Mouse (Mus musculus) heart, embryonic 16.5 days (tissue): ENCODE measurements at regions not wholly inside any gene's neighbourhood (a gene's known extent, or its start where the extent isn't known, plus 50 kb on each side); places are given as distances from the start of the nearest gene placed in this dataset.
A peak's percentile ranks its signal among the peaks of the same experiment; 100 is the strongest.

Experiments
- ATAC-seq: fragments of 200-750 bp; cut with Nextera tagmentation; replicated peaks from 2 replicates; pipeline ENCODE4 v1.8.0; 2017; ENCODE audit warnings: moderate number of reproducible peaks; ENCODE audit not compliant: insufficient read depth, low FRiP score; ENCODE audit errors: extremely low read depth
- H3K27ac ChIP-seq: fragments of 300-500 bp; sonication (generic); 2 replicates; pipeline ENCODE4 v1.5.1; 2014; ENCODE audit warnings: mild to moderate bottlenecking, low read length, control low read depth, moderate library complexity
- H3K27me3 ChIP-seq: fragments of 300-500 bp; sonication (generic); 2 replicates; pipeline ENCODE4 v1.6.1; 2014; ENCODE audit warnings: low read length, mixed read lengths; ENCODE audit not compliant: control insufficient read depth, insufficient read depth
- H3K36me3 ChIP-seq: fragments of 300-500 bp; sonication (generic); 2 replicates; pipeline ENCODE4 v1.6.1; 2014; ENCODE audit not compliant: control insufficient read depth, insufficient read depth
- H3K4me1 ChIP-seq: fragments of 300-500 bp; sonication (generic); 2 replicates; pipeline ENCODE4 v1.6.1; 2014; ENCODE audit warnings: low read length, mixed read lengths; ENCODE audit not compliant: control insufficient read depth, insufficient read depth
- H3K4me2 ChIP-seq: fragments of 300-500 bp; sonication (generic); 2 replicates; pipeline ENCODE4 v1.6.1; 2014; ENCODE audit warnings: low read depth, mild to moderate bottlenecking, control low read depth, low read length
- H3K4me3 ChIP-seq: fragments of 300-500 bp; sonication (generic); 2 replicates; pipeline ENCODE4 v1.5.1; 2014; ENCODE audit warnings: mild to moderate bottlenecking, control low read depth, low read length
- H3K9ac ChIP-seq: fragments of 300-500 bp; sonication (generic); 2 replicates; pipeline ENCODE4 v1.6.1; 2014; ENCODE audit warnings: low read length, control low read depth
- H3K9me3 ChIP-seq: fragments of 300-500 bp; sonication (generic); replicated peaks from 2 replicates; pipeline ENCODE4 v1.6.1; 2016; ENCODE audit warnings: low read length; ENCODE audit not compliant: control insufficient read depth
- WGBS: fragments of 180-500 bp; shearing (Covaris S2); extraction: QIAGEN DNeasy Blood & Tissue Kit; methylation state at CpG from one replicate; pipeline ENCODE4 v1.1.7; 2014; 5-methylcytosine and 5-hydroxymethylcytosine counted together

- no peak overlapping the region for H3K4me3 ChIP-seq
- H3K27me3 ChIP-seq: peaks cover 2% of the 10 kb centered on the region; the same call in 1 of the 2 replicates
- 76% methylated on average over 5 of the region's 5 CpGs for WGBS
- no peaks in the 10 kb centered on the region for H3K9me3 ChIP-seq
- no peak for ATAC-seq
- H3K9ac ChIP-seq: no peak overlapping the region
- no peaks in the 10 kb centered on the region for H3K36me3 ChIP-seq
- no peak overlapping the region for H3K27ac ChIP-seq
- no peaks in the 10 kb centered on the region for H3K4me1 ChIP-seq
- no peak overlapping the region for H3K4me2 ChIP-seq
Measured at GRCm38 (mm10) chr16:29035523-29035922, 106.0 kb upstream of the Mb21d2 start.

- Histone ChIP-seq H3K9ac (no peak overlapping the region), H3K9me3 (no peaks in the 10 kb centered on the region), H3K27ac (no peak overlapping the region), H3K4me3 (no peak overlapping the region), H3K27me3 (peaks cover 2% of the 10 kb centered on the region; the same call in 1 of the 2 replicates), H3K4me1 (no peaks in the 10 kb centered on the region), H3K36me3 (no peaks in the 10 kb centered on the region), H3K4me2 (no peak overlapping the region)
- WGBS: 41% methylated on average over 16 of the region's 16 CpGs
- no peak for ATAC-seq
Measured at GRCm38 (mm10) chr16:29034053-29034794, 104.8 kb upstream of the Mb21d2 start.

GRCm38 (mm10) chr16:29033357-29033756 lies 103.9 kb upstream of the Mb21d2 start:
- ATAC-seq: no peak

GRCm38 (mm10) chr16:29027856-29028255 lies 98.4 kb upstream of the Mb21d2 start:
- WGBS: 78% methylated on average over 11 of the region's 11 CpGs
- H3K36me3 ChIP-seq: no peaks in the 10 kb centered on the region
- H3K4me1 ChIP-seq: no peaks in the 10 kb centered on the region
- no peak overlapping the region for H3K9ac ChIP-seq
- H3K27me3 ChIP-seq: no peaks in the 10 kb centered on the region; the same call in 1 of the 2 replicates
- H3K4me3 ChIP-seq: no peak overlapping the region
- no peaks in the 10 kb centered on the region for H3K9me3 ChIP-seq
- H3K4me2 ChIP-seq: no peak overlapping the region
- ATAC-seq: no peak
- H3K27ac ChIP-seq: no peak overlapping the region

More at GRCm38 (mm10) chr16:29033357-29033756, 103.9 kb upstream of the Mb21d2 start:
- Histone ChIP-seq H3K4me3 (no peak overlapping the region), H3K4me2 (no peak overlapping the region), H3K36me3 (no peaks in the 10 kb centered on the region), H3K9me3 (no peaks in the 10 kb centered on the region), H3K27ac (no peak overlapping the region), H3K9ac (no peak overlapping the region), H3K27me3 (peaks cover 2% of the 10 kb centered on the region; the same call in 1 of the 2 replicates), H3K4me1 (no peaks in the 10 kb centered on the region)
- WGBS: 56% methylated on average over 5 of the region's 5 CpGs

- no peak overlapping the region for H3K4me2 ChIP-seq
- no peak overlapping the region for H3K9ac ChIP-seq
- no peaks in the 10 kb centered on the region for H3K9me3 ChIP-seq
- no peak overlapping the region for H3K4me3 ChIP-seq
- no peak overlapping the region for H3K27ac ChIP-seq
- H3K36me3 ChIP-seq: no peaks in the 10 kb centered on the region
- H3K4me1 ChIP-seq: no peaks in the 10 kb centered on the region
- ATAC-seq: no peak
- WGBS: 61% methylated on average over 9 of the region's 9 CpGs
- H3K27me3 ChIP-seq: no peaks in the 10 kb centered on the region
Measured at GRCm38 (mm10) chr16:29001249-29001648, 71.8 kb upstream of the Mb21d2 start.

GRCm38 (mm10) chr16:28999641-29000040 lies 70.2 kb upstream of the Mb21d2 start:
- H3K9ac ChIP-seq: no peak overlapping the region
- 72% methylated on average over 4 of the region's 4 CpGs for WGBS
- H3K27me3 ChIP-seq: no peaks in the 10 kb centered on the region
- 0 out of 2 replicates have a peak, but pooled peaks have one; percentile 6 for ATAC-seq
- H3K4me3 ChIP-seq: no peak overlapping the region
- H3K27ac ChIP-seq: no peak overlapping the region
- no peaks in the 10 kb centered on the region for H3K9me3 ChIP-seq
- no peak overlapping the region for H3K4me2 ChIP-seq
- H3K4me1 ChIP-seq: no peaks in the 10 kb centered on the region
- H3K36me3 ChIP-seq: no peaks in the 10 kb centered on the region

GRCm38 (mm10) chr16:28996629-28997028 lies 67.2 kb upstream of the Mb21d2 start:
- H3K9me3 ChIP-seq: peaks cover 4% of the 10 kb centered on the region; the same call in 1 of the 2 replicates
- no peak overlapping the region for H3K4me3 ChIP-seq
- no peak overlapping the region for H3K9ac ChIP-seq
- no peak overlapping the region for H3K27ac ChIP-seq
- 72% methylated on average over 3 of the region's 3 CpGs for WGBS
- no peak for ATAC-seq
- no peaks in the 10 kb centered on the region for H3K4me1 ChIP-seq
- H3K4me2 ChIP-seq: no peak overlapping the region
- no peaks in the 10 kb centered on the region for H3K36me3 ChIP-seq
- H3K27me3 ChIP-seq: no peaks in the 10 kb centered on the region

- H3K4me3 ChIP-seq: no peak overlapping the region
- H3K4me2 ChIP-seq: no peak overlapping the region
- no peaks in the 10 kb centered on the region for H3K27me3 ChIP-seq
- no peak overlapping the region for H3K9ac ChIP-seq
- 73% methylated on average over 3 of the region's 3 CpGs for WGBS
- no peaks in the 10 kb centered on the region for H3K4me1 ChIP-seq
- H3K36me3 ChIP-seq: no peaks in the 10 kb centered on the region
- ATAC-seq: no peak
- no peak overlapping the region for H3K27ac ChIP-seq
- peaks cover 4% of the 10 kb centered on the region; the same call in 1 of the 2 replicates for H3K9me3 ChIP-seq
Measured at GRCm38 (mm10) chr16:28990666-28991065, 61.2 kb upstream of the Mb21d2 start.

GRCm38 (mm10) chr16:28984931-28985330 lies 55.5 kb upstream of the Mb21d2 start:
- Histone ChIP-seq H3K4me1 (no peaks in the 10 kb centered on the region), H3K27me3 (no peaks in the 10 kb centered on the region), H3K4me3 (no peak overlapping the region), H3K27ac (no peak overlapping the region), H3K4me2 (no peak overlapping the region), H3K9ac (no peak overlapping the region), H3K36me3 (no peaks in the 10 kb centered on the region), H3K9me3 (no peaks in the 10 kb centered on the region)
- ATAC-seq: no peak
- 39% methylated on average over 6 of the region's 6 CpGs for WGBS
